Mouse (Mus musculus) intestine, embryonic 14.5 days (tissue): ENCODE data around the gene Gm7358. TPM values are rescaled to one million over a fixed set of nuclear protein-coding genes. Genes with fewer than 3 reads are reported as not detected.

ENCODE experiments used
- polyA plus RNA-seq: library from polyadenylated mRNA; unstranded; fragments of >200 nt; fragmentation: Nextera tagmentation; extraction: Ambion mirVana; gene quantifications from 2 replicates; pipeline ENCODE4 v1.2.1, GENCODE M21; 2014

Gene Gm7358
- polyA plus RNA-seq, 1 experiment from 2014 or later, result not detected

Other genes with a start within 250 kb of the Gm7358 start
- not detected in 2 replicates for gene Gm7168, start 111.2 kb downstream of the Gm7358 start, polyA plus RNA-seq
- not detected in 2 replicates for gene Gm7356, start 55.8 kb downstream of the Gm7358 start, polyA plus RNA-seq
- 10.4 and 10.8 TPM in 2 replicates for gene Dact2, start 144.8 kb upstream of the Gm7358 start, polyA plus RNA-seq
- 184 and 222 TPM in 2 replicates for gene Smoc2, start 220.0 kb upstream of the Gm7358 start, polyA plus RNA-seq